Comparison of ENCODE assay signal across 24 mouse cellular contexts in genomic region chr10:102892373-102892772, GRCm38 (mm10).
DNase-seq lines count a peak whose midpoint lies in the region; ATAC-seq lines count a peak whose summit lies in the region.
"Had no signal": no experiment of that assay in that cellular context is flagged by ENCODE, and none has a peak within 500 bp of the region (broad histone marks: within the 10 kb centered on the region; RNA-seq: fewer than 3 reads in every experiment).

No protein-coding gene starts in this region.

- WGBS in forebrain, embryonic 14.5 days, result 70% methylated on average over 3 of the region's 3 CpGs
- 79% methylated on average over 3 of the region's 3 CpGs for WGBS in forebrain, embryonic 11.5 days
- 66% methylated on average over 3 of the region's 3 CpGs for WGBS in forebrain, embryonic 16.5 days

- peak; percentile 62; the same call in 1 of the 2 replicates for ATAC-seq in forebrain, embryonic 14.5 days
- no peak for ATAC-seq in forebrain, embryonic 11.5 days (replicated peaks; ENCODE audit: low FRiP score)
- peak; percentile 74 for ATAC-seq in forebrain, embryonic 16.5 days
- ATAC-seq: intestine, postnatal 0 days; Patski had no signal

- intact Hi-C loops in left cerebral cortex, postnatal 10 days (cut with DNase I), result no loop called here

- no peaks in the 10 kb centered on the region for H3K9me3 ChIP-seq in forebrain, embryonic 14.5 days (replicated peaks; ENCODE audit: control insufficient read depth, low read length)
- H3K9me3 ChIP-seq in forebrain, embryonic 11.5 days (ENCODE audit: control insufficient read depth, low read length), result no peaks in the 10 kb centered on the region
- no peaks in the 10 kb centered on the region for H3K9me3 ChIP-seq in forebrain, embryonic 16.5 days (ENCODE audit: control insufficient read depth, low read length)
- H3K9me3 ChIP-seq: embryonic facial prominence, embryonic 12.5 days; embryonic facial prominence, embryonic 15.5 days; G1E; hindbrain, embryonic 12.5 days; hindbrain, embryonic 15.5 days had no signal

- no peak overlapping the region for H3K9ac ChIP-seq in forebrain, embryonic 14.5 days (ENCODE audit: low read length)
- no peak overlapping the region for H3K9ac ChIP-seq in forebrain, embryonic 11.5 days (ENCODE audit: low read length)
- no peak overlapping the region for H3K9ac ChIP-seq in forebrain, embryonic 16.5 days (replicated peaks; ENCODE audit: low read depth, low read length)
- H3K9ac ChIP-seq: embryonic facial prominence, embryonic 12.5 days; embryonic facial prominence, embryonic 15.5 days; hindbrain, embryonic 12.5 days; hindbrain, embryonic 15.5 days had no signal

- peak; percentile 71 for DNase-seq in forebrain, embryonic 14.5 days (ENCODE audit: low spot score)
- no peak for DNase-seq in forebrain, embryonic 11.5 days (ENCODE audit: low spot score)
- peak; percentile 21 for DNase-seq in layer of hippocampus, adult 9-11 months
- no peak for DNase-seq in layer of hippocampus, adult 8-10 months (ENCODE audit: low spot score in 2 of 2)
- DNase-seq in left cerebral cortex, postnatal 10 days (ENCODE audit: extremely low spot score in 1 of 2, low spot score in 2 of 2), result no peak
- DNase-seq: adrenal gland, postnatal 10 days; adrenal gland, postnatal 36 days; B cell, adult 2 months; cerebellum, adult 11 months; cerebellum, adult 2 months; cerebellum, adult 9-11 months; cerebellum, postnatal 25 days; gastrocnemius, postnatal 10 days; heart, adult 11 months had no signal

- no peak overlapping the region for H3K27ac ChIP-seq in forebrain, embryonic 14.5 days (ENCODE audit: low read depth, low read length)
- no peak overlapping the region for H3K27ac ChIP-seq in forebrain, embryonic 11.5 days (ENCODE audit: low read depth, low read length)
- no peak overlapping the region for H3K27ac ChIP-seq in forebrain, embryonic 16.5 days (ENCODE audit: low read length)
- H3K27ac ChIP-seq: embryonic facial prominence, embryonic 12.5 days; embryonic facial prominence, embryonic 15.5 days; hindbrain, embryonic 12.5 days; hindbrain, embryonic 15.5 days had no signal

- H3K27me3 ChIP-seq in forebrain, embryonic 14.5 days (replicated peaks; ENCODE audit: control insufficient read depth, insufficient read depth, low read length), result no peaks in the 10 kb centered on the region
- H3K27me3 ChIP-seq in forebrain, embryonic 11.5 days (ENCODE audit: control insufficient read depth, insufficient read depth, low read length), result no peaks in the 10 kb centered on the region
- H3K27me3 ChIP-seq in forebrain, embryonic 16.5 days (replicated peaks; ENCODE audit: control insufficient read depth, insufficient read depth, low read length), result no peaks in the 10 kb centered on the region
- H3K27me3 ChIP-seq: CH12.LX; embryonic facial prominence, embryonic 12.5 days; embryonic facial prominence, embryonic 15.5 days; hindbrain, embryonic 12.5 days; hindbrain, embryonic 15.5 days had no signal

- H3K36me3 ChIP-seq in forebrain, embryonic 14.5 days (ENCODE audit: control insufficient read depth, insufficient read depth, low read length), result no peaks in the 10 kb centered on the region
- no peaks in the 10 kb centered on the region for H3K36me3 ChIP-seq in forebrain, embryonic 11.5 days (ENCODE audit: control insufficient read depth, insufficient read depth, low read length)
- H3K36me3 ChIP-seq in forebrain, embryonic 16.5 days (ENCODE audit: control insufficient read depth, insufficient read depth), result no peaks in the 10 kb centered on the region
- H3K36me3 ChIP-seq: embryonic facial prominence, embryonic 12.5 days; embryonic facial prominence, embryonic 15.5 days; G1E; hindbrain, embryonic 12.5 days; hindbrain, embryonic 15.5 days had no signal

- peaks cover 7% of the 10 kb centered on the region for H3K4me1 ChIP-seq in forebrain, embryonic 14.5 days (ENCODE audit: control insufficient read depth, insufficient read depth, low read length)
- H3K4me1 ChIP-seq in forebrain, embryonic 11.5 days (replicated peaks; ENCODE audit: control insufficient read depth, insufficient read depth, low read length), result no peaks in the 10 kb centered on the region; the same call in 1 of the 2 replicates
- peaks cover 5% of the 10 kb centered on the region; the same call in 1 of the 2 replicates for H3K4me1 ChIP-seq in forebrain, embryonic 16.5 days (replicated peaks; ENCODE audit: control insufficient read depth, insufficient read depth, low read length)
- H3K4me1 ChIP-seq: embryonic facial prominence, embryonic 12.5 days; embryonic facial prominence, embryonic 15.5 days; hindbrain, embryonic 12.5 days; hindbrain, embryonic 15.5 days had no signal

- H3K4me2 ChIP-seq in forebrain, embryonic 14.5 days (ENCODE audit: low read length), result no peak overlapping the region
- H3K4me2 ChIP-seq in forebrain, embryonic 11.5 days (ENCODE audit: low read depth, low read length, severe bottlenecking), result no peak overlapping the region
- H3K4me2 ChIP-seq in forebrain, embryonic 16.5 days (ENCODE audit: low read length), result no peak overlapping the region
- H3K4me2 ChIP-seq: embryonic facial prominence, embryonic 12.5 days; embryonic facial prominence, embryonic 15.5 days; heart, embryonic 11.5 days; hindbrain, embryonic 12.5 days; hindbrain, embryonic 15.5 days had no signal

- H3K4me3 ChIP-seq in forebrain, embryonic 14.5 days (ENCODE audit: low read depth, low read length), result no peak overlapping the region
- no peak overlapping the region for H3K4me3 ChIP-seq in forebrain, embryonic 11.5 days (ENCODE audit: low read depth, low read length)
- no peak overlapping the region for H3K4me3 ChIP-seq in forebrain, embryonic 16.5 days (replicated peaks; ENCODE audit: low read length)
- H3K4me3 ChIP-seq: embryonic facial prominence, embryonic 12.5 days; embryonic facial prominence, embryonic 15.5 days; hindbrain, embryonic 12.5 days; hindbrain, embryonic 15.5 days had no signal

Comparison
In these comparisons a context has a peak if more than half of its experiments do, and no peak if none do; other contexts are left out.
1. DNase-seq: peak in forebrain, embryonic 14.5 days (single experiment) and layer of hippocampus, adult 9-11 months (single experiment); none in forebrain, embryonic 11.5 days (single experiment), layer of hippocampus, adult 8-10 months (0 of 2) and left cerebral cortex, postnatal 10 days (0 of 2).